Mouse (Mus musculus) hindbrain, embryonic 14.5 days (tissue): ENCODE measurements around the gene Cngb1. TPM values are rescaled to one million over a fixed set of nuclear protein-coding genes. Genes with fewer than 3 reads are reported as not detected.

Source experiments
- ATAC-seq: fragments of 200-750 bp; cut with Nextera tagmentation; 2 replicates; pipeline ENCODE4 v1.8.0; 2017; ENCODE audit warnings: moderate number of reproducible peaks, mild to moderate bottlenecking, moderate TSS enrichment, moderate library complexity; ENCODE audit not compliant: low FRiP score
- DNase-seq: peaks from one replicate; pipeline ENCODE4 v3.0.0-alpha.2; 2015; ENCODE audit warnings: low spot score
- H3K27ac ChIP-seq: fragments of 300-500 bp; sonication (generic); 2 replicates; pipeline ENCODE4 v1.5.1; 2014; ENCODE audit warnings: mild to moderate bottlenecking, moderate library complexity
- H3K27me3 ChIP-seq: fragments of 300-500 bp; sonication (generic); 2 replicates; pipeline ENCODE4 v1.6.1; 2014; ENCODE audit warnings: mild to moderate bottlenecking, low read length, mixed read lengths; ENCODE audit not compliant: control insufficient read depth, insufficient read depth
- H3K36me3 ChIP-seq: fragments of 300-500 bp; sonication (generic); replicated peaks from 2 replicates; pipeline ENCODE4 v1.6.1; 2014; ENCODE audit not compliant: control insufficient read depth, insufficient read depth
- H3K4me1 ChIP-seq: fragments of 300-500 bp; sonication (generic); replicated peaks from 2 replicates; pipeline ENCODE4 v1.6.1; 2014; ENCODE audit warnings: antibody characterized with exemption, low read length, mixed read lengths; ENCODE audit not compliant: control insufficient read depth, insufficient read depth
- H3K4me2 ChIP-seq: fragments of 300-500 bp; sonication (generic); replicated peaks from 2 replicates; pipeline ENCODE4 v1.6.1; 2014; ENCODE audit warnings: mild to moderate bottlenecking, moderate library complexity
- H3K4me3 ChIP-seq: fragments of 300-500 bp; sonication (generic); replicated peaks from 2 replicates; pipeline ENCODE4 v1.5.1; 2014; ENCODE audit warnings: mild to moderate bottlenecking, low read length
- H3K9ac ChIP-seq: fragments of 300-500 bp; sonication (generic); 2 replicates; pipeline ENCODE4 v1.6.1; 2014
- H3K9me3 ChIP-seq: fragments of 300-500 bp; sonication (generic); 2 replicates; pipeline ENCODE4 v1.6.1; 2016; ENCODE audit warnings: low read length; ENCODE audit not compliant: control insufficient read depth
- WGBS: fragments of 180-500 bp; shearing (Covaris S2); extraction: QIAGEN DNeasy Blood & Tissue Kit; methylation state at CpG from one replicate; pipeline ENCODE4 v1.1.7; 2014; 5-methylcytosine and 5-hydroxymethylcytosine counted together
- polyA plus RNA-seq: library from polyadenylated mRNA; unstranded; fragments of >200 nt; fragmentation: Nextera tagmentation; extraction: Ambion mirVana; gene quantifications from 2 replicates; pipeline ENCODE4 v1.2.1, GENCODE M21; 2014

Gene Cngb1
- polyA plus RNA-seq, 1 experiment from 2014 or later, result 0.44 TPM

GRCm38 (mm10) chr8:95305526-95305925 lies 859 bp downstream of the Cngb1 start:
- H3K4me3 ChIP-seq, result no peak overlapping the region
- WGBS, result 73% methylated on average over 4 of the region's 4 CpGs
- no peaks in the 10 kb centered on the region for H3K4me1 ChIP-seq
- no peaks in the 10 kb centered on the region for H3K27me3 ChIP-seq
- no peak overlapping the region for H3K9ac ChIP-seq
- no peak for ATAC-seq
- no peak overlapping the region for H3K4me2 ChIP-seq
- H3K36me3 ChIP-seq, result no peaks in the 10 kb centered on the region
- no peaks in the 10 kb centered on the region for H3K9me3 ChIP-seq
- H3K27ac ChIP-seq, result no peak overlapping the region
- DNase-seq, result no peak

DNA sequence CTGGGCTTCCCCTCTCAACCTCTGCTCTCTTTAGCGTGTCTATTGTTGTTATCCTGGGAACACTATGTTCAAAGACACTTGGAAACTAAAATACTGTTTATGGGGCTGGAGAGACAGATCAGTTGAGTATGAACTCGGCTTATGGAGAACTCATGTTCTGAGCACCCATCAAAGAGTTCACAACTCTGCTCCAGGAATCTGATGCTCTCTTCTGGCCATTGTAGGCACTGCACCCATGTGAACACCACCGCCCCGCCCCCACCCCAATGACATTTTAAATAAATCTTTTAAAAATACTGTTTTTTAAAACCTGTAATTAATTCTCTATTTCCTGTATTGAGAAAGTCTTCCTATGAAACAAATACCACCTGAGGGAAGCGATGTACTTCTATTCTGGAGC lies 4.0 kb downstream of the Cngb1 start:
- no peak overlapping the region for H3K9ac ChIP-seq
- H3K27ac ChIP-seq, result no peak overlapping the region
- DNase-seq, result peak; percentile 61
- no peaks in the 10 kb centered on the region for H3K9me3 ChIP-seq
- no peak overlapping the region for H3K4me2 ChIP-seq
- no peak overlapping the region for H3K4me3 ChIP-seq
- no peaks in the 10 kb centered on the region for H3K36me3 ChIP-seq
- ATAC-seq, result no peak
- no peaks in the 10 kb centered on the region for H3K4me1 ChIP-seq
- H3K27me3 ChIP-seq, result no peaks in the 10 kb centered on the region
- WGBS, result 24% methylated on average over 5 of the region's 5 CpGs

GRCm38 (mm10) chr8:95293891-95294290 lies 12.5 kb downstream of the Cngb1 start:
- no peak overlapping the region for H3K9ac ChIP-seq
- H3K4me2 ChIP-seq, result no peak overlapping the region
- ATAC-seq (peak; percentile 67; the same call in 1 of the 2 replicates), DNase-seq (no peak)
- H3K9me3 ChIP-seq, result no peaks in the 10 kb centered on the region
- H3K4me3 ChIP-seq, result no peak overlapping the region
- no peaks in the 10 kb centered on the region for H3K36me3 ChIP-seq
- 69% methylated on average over 7 of the region's 7 CpGs for WGBS
- no peak overlapping the region for H3K27ac ChIP-seq
- peaks cover 7% of the 10 kb centered on the region for H3K4me1 ChIP-seq
- H3K27me3 ChIP-seq, result no peaks in the 10 kb centered on the region

DNA sequence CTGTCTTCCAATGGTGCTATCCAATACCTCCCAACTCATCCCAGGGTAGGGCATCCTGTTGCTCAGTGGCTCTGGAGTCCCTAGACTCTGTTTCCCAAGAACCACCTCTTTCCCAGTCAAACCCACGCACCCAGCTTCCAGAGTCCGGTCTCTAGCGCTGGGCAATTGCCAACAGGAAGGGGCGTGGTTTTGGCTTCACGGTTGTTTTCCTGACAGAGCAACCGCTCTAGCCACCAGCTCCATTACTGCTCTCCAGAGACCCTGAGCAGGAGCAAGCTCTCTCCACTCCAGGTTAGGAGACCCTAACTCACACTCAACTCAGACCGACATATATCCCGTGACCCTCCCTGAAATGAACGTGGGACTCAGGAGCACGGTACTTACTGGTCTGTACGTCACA lies 13.2 kb downstream of the Cngb1 start:
- WGBS, result 78% methylated on average over 11 of the region's 11 CpGs
- Histone ChIP-seq H3K4me1 (peaks cover 7% of the 10 kb centered on the region), H3K27ac (no peak overlapping the region)

GRCm38 (mm10) chr8:95289066-95289650 lies 17.2 kb downstream of the Cngb1 start:
- Histone ChIP-seq H3K4me2 (no peak overlapping the region), H3K27ac (no peak overlapping the region), H3K4me1 (peaks cover 6% of the 10 kb centered on the region), H3K36me3 (no peaks in the 10 kb centered on the region), H3K9me3 (no peaks in the 10 kb centered on the region), H3K4me3 (no peak overlapping the region), H3K9ac (no peak overlapping the region), H3K27me3 (no peaks in the 10 kb centered on the region)
- ATAC-seq (no peak), DNase-seq (no peak)
- 71% methylated on average over 6 of the region's 6 CpGs for WGBS

More for the DNA sequence above, 13.2 kb downstream of the Cngb1 start:
- no peak overlapping the region for H3K4me3 ChIP-seq
- H3K9ac ChIP-seq, result no peak overlapping the region
- no peaks in the 10 kb centered on the region for H3K36me3 ChIP-seq
- no peaks in the 10 kb centered on the region for H3K9me3 ChIP-seq
- ATAC-seq (no peak), DNase-seq (no peak)
- H3K27me3 ChIP-seq, result no peaks in the 10 kb centered on the region
- H3K4me2 ChIP-seq, result no peak overlapping the region

DNA sequence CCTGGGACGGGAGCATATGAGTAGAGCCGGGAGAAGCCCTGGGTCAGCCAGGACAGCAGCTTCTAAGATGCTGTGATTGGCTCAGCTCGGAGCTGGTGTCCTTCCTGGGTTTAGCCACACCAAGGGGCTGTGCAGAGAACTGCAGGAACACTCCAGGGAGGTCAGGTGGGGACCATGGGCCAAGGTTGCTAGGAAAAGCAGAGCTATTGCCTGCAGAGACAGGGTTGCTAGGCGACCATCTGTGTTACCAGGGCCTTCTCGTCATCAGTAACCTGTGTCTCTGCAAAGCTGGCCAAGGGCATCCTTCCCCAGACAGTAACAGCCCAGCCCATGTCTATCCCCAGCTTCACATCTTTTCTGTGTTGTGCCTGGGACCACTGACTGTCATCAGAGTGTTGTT lies 24.9 kb downstream of the Cngb1 start:
- 58% methylated on average over 5 of the region's 5 CpGs for WGBS
- H3K4me1 ChIP-seq, result peaks cover 7% of the 10 kb centered on the region; the same call in 1 of the 2 replicates
- no peaks in the 10 kb centered on the region for H3K36me3 ChIP-seq
- ATAC-seq, result peak; percentile 68; the same call in 1 of the 2 replicates
- no peak overlapping the region for H3K4me2 ChIP-seq
- H3K4me3 ChIP-seq, result no peak overlapping the region
- no peak overlapping the region for H3K27ac ChIP-seq
- no peak overlapping the region for H3K9ac ChIP-seq
- DNase-seq, result no peak
- H3K9me3 ChIP-seq, result no peaks in the 10 kb centered on the region
- H3K27me3 ChIP-seq, result no peaks in the 10 kb centered on the region

GRCm38 (mm10) chr8:95272871-95273270 lies 33.5 kb downstream of the Cngb1 start:
- no peak for DNase-seq
- no peak overlapping the region for H3K4me2 ChIP-seq
- H3K4me3 ChIP-seq, result no peak overlapping the region
- H3K27ac ChIP-seq, result no peak overlapping the region
- 23% methylated on average over 2 of the region's 2 CpGs for WGBS
- no peaks in the 10 kb centered on the region for H3K27me3 ChIP-seq
- H3K9me3 ChIP-seq, result no peaks in the 10 kb centered on the region
- H3K36me3 ChIP-seq, result no peaks in the 10 kb centered on the region
- no peak for ATAC-seq
- no peaks in the 10 kb centered on the region for H3K4me1 ChIP-seq
- no peak overlapping the region for H3K9ac ChIP-seq

DNA sequence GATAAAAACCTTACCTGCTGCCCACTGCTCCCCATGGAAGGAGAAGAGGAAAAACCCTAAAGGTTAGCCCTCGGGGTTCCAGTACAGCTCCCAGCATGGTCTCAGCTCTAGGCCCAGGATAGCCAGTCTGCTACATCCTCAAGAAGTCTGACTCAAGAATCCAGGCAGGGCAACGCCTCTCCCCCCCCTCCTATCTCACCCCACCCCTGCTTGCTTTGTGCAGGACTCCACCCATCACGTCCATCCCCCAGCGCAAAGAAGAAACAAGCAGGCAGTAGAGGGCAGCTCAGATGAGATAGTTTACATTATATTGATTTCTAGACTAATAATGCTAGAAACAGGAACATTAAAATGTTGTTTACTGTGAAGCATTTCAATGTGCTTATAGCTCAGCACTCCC lies 34.5 kb downstream of the Cngb1 start:
- DNase-seq, result no peak
- Histone ChIP-seq H3K9ac (no peak overlapping the region), H3K4me1 (no peaks in the 10 kb centered on the region), H3K27ac (no peak overlapping the region), H3K4me3 (no peak overlapping the region), H3K36me3 (no peaks in the 10 kb centered on the region), H3K9me3 (no peaks in the 10 kb centered on the region), H3K27me3 (no peaks in the 10 kb centered on the region), H3K4me2 (no peak overlapping the region)
- 32% methylated on average over 4 of the region's 4 CpGs for WGBS
- no peak for ATAC-seq

GRCm38 (mm10) chr8:95270501-95270900 lies 35.9 kb downstream of the Cngb1 start:
- Histone ChIP-seq H3K4me1 (no peaks in the 10 kb centered on the region), H3K4me2 (no peak overlapping the region), H3K4me3 (no peak overlapping the region), H3K36me3 (no peaks in the 10 kb centered on the region), H3K9me3 (no peaks in the 10 kb centered on the region), H3K27ac (no peak overlapping the region), H3K27me3 (no peaks in the 10 kb centered on the region), H3K9ac (no peak overlapping the region)
- DNase-seq (no peak), ATAC-seq (no peak)
- 53% methylated on average over 12 of the region's 12 CpGs for WGBS

DNA sequence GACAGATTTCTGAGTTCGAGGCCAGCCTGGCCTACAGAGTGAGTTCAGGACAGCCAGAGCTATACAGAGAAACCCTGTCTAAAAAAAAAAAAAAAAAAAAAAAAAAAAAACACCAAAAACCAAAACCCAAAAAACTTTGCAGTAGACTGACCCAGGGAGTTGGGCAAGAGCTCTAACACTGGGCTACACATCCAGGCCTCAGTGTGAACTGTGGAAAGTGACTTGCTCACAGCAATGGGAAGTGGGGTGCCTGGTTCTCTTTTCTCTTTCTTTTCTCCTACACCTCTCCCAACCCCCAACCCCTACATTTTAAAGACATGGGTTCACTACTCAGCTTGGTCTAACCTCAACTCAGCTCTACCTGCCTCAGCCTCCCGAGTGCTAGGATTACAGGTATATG lies 44.2 kb downstream of the Cngb1 start:
- H3K27ac ChIP-seq, result no peak overlapping the region
- H3K4me3 ChIP-seq, result no peak overlapping the region
- H3K9ac ChIP-seq, result no peak overlapping the region
- 89% methylated on average over 2 of the region's 2 CpGs for WGBS
- DNase-seq (no peak), ATAC-seq (no peak)
- no peaks in the 10 kb centered on the region for H3K9me3 ChIP-seq
- no peaks in the 10 kb centered on the region for H3K36me3 ChIP-seq
- H3K4me2 ChIP-seq, result no peak overlapping the region
- H3K27me3 ChIP-seq, result no peaks in the 10 kb centered on the region
- H3K4me1 ChIP-seq, result no peaks in the 10 kb centered on the region
